Mouse (Mus musculus) urinary bladder, adult 2 months (tissue): ENCODE measurements around the gene Cnksr3. TPM values are rescaled to one million over a fixed set of nuclear protein-coding genes. Genes with fewer than 3 reads are reported as not detected.
A peak's percentile ranks its signal among the peaks of the same experiment; 100 is the strongest.

Experiments used
- DNase-seq: peaks from one replicate; pipeline ENCODE4 v3.0.0; 2022; ENCODE audit warnings: low spot score
- polyA plus RNA-seq: library from polyadenylated mRNA; depleted of rRNA; stranded (reverse); fragments of >200 nt; gene quantifications from 2 replicates; pipeline ENCODE4 v1.2.3, GENCODE M21; 2012; rRNA removed

Cnksr3 gene
- polyA plus RNA-seq, 1 experiment, result 26.8 TPM

- DNase-seq, result no peak
Observed at GRCm38 (mm10) chr10:7077971-7078370, 134.1 kb downstream of the Cnksr3 start.

- DNase-seq, result no peak
Observed at GRCm38 (mm10) chr10:7077389-7077808, 134.6 kb downstream of the Cnksr3 start.

GRCm38 (mm10) chr10:7076662-7077211, 135.3 kb downstream of the Cnksr3 start:
- DNase-seq, result no peak

DNA sequence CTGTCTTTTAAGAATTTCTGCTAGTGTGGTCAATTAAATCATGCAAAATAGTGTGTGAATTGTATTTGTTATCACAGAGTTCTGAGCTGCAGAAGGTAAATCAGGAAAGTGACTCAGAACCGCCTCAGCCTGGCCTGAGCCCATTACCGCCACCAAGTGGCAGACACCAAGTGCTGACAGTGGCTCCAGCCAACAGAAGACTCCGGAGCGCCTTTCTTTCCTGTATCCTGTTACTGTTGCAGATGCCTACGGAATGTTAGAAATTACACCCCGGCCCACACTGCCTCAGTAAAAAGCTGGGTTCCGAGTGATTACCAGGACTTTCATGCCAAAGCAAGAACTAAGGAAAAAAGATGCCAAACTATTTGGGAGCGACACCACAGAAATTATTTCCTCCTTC, 135.8 kb downstream of the Cnksr3 start:
- peak; percentile 41 for DNase-seq

DNA sequence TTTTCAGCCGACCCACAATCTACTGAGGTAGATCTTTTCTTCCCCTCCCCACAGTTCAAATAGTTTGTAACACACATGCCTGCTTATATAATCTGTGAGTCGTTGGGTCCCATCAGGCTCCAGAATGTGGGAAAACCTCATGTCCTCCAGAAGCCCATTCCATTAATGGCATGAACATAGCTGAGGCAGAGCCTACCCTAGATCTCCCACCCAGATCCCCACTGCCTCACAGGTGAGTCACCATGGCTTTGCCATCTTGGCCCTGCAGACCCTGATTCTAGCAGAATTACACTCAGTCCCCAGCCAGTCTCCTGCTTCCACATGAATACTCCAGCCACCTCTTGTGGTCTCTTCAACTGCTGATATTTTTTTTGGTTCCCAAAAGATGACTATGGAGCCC, 136.4 kb downstream of the Cnksr3 start:
- no peak for DNase-seq

- no peak for DNase-seq
Observed at GRCm38 (mm10) chr10:7074231-7074630, 137.8 kb downstream of the Cnksr3 start.

GRCm38 (mm10) chr10:7070924-7071323, 141.1 kb downstream of the Cnksr3 start:
- DNase-seq, result no peak

- no peak for DNase-seq
Observed at GRCm38 (mm10) chr10:7070100-7070835, 141.8 kb downstream of the Cnksr3 start.

DNA sequence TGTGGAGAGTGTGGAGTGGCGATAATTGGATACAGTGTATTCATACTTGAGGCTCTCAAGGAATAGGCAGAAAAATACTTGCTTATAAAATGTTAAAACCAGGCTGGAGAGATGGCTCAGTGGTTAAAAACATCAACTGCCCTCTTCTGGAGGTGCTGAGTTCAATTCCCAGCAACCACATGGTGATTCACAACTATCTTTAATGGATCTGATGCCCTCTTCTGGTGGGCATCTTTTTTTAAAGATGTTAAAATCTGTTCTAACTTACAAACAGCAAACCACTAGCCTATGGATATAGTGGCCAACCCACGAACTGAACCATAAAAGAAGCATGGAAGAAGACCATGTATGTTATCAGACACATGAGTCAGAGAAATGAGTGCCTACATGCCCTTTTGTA, 142.9 kb downstream of the Cnksr3 start:
- DNase-seq, result no peak

Other genes starting within 250 kb of the Cnksr3 start
- 1.5 and 2.3 TPM in 2 replicates for gene Ipcef1, start 159.8 kb downstream of the Cnksr3 start, polyA plus RNA-seq